Mouse (Mus musculus) liver, embryonic 15.5 days (tissue): ENCODE results near the gene Baz1a. TPM values are rescaled to one million over a fixed set of nuclear protein-coding genes. Genes with fewer than 3 reads are reported as not detected.

Experiments
- ATAC-seq: fragments of 200-750 bp; cut with Nextera tagmentation; 2 replicates; pipeline ENCODE4 v1.8.0; 2017; ENCODE audit warnings: moderate number of reproducible peaks, mild to moderate bottlenecking, moderate library complexity; ENCODE audit not compliant: insufficient read depth
- H3K27ac ChIP-seq: fragments of 300-500 bp; sonication (generic); replicated peaks from 2 replicates; pipeline ENCODE4 v1.5.1; 2015; ENCODE audit warnings: mild to moderate bottlenecking, inconsistent platforms
- H3K27me3 ChIP-seq: fragments of 300-500 bp; sonication (generic); 2 replicates; pipeline ENCODE4 v1.6.1; 2015; ENCODE audit warnings: mild to moderate bottlenecking, inconsistent platforms
- H3K36me3 ChIP-seq: fragments of 300-500 bp; sonication (generic); replicated peaks from 2 replicates; pipeline ENCODE4 v1.6.1; 2015; ENCODE audit warnings: moderate library complexity, mild to moderate bottlenecking, inconsistent platforms
- H3K4me1 ChIP-seq: fragments of 300-500 bp; sonication (generic); replicated peaks from 2 replicates; pipeline ENCODE4 v1.6.1; 2015; ENCODE audit warnings: inconsistent platforms
- H3K4me2 ChIP-seq: fragments of 300-500 bp; sonication (generic); 2 replicates; pipeline ENCODE4 v1.6.1; 2015; ENCODE audit warnings: moderate library complexity, mild to moderate bottlenecking, inconsistent platforms
- H3K4me3 ChIP-seq: fragments of 300-500 bp; sonication (generic); replicated peaks from 2 replicates; pipeline ENCODE4 v1.5.1; 2015; ENCODE audit warnings: mild to moderate bottlenecking, inconsistent platforms
- H3K9ac ChIP-seq: fragments of 300-500 bp; sonication (generic); 2 replicates; pipeline ENCODE4 v1.6.1; 2015; ENCODE audit warnings: moderate library complexity, mild to moderate bottlenecking, inconsistent platforms
- H3K9me3 ChIP-seq: fragments of 300-500 bp; sonication (generic); replicated peaks from 2 replicates; pipeline ENCODE4 v1.6.1; 2016; ENCODE audit warnings: inconsistent platforms
- WGBS: fragments of 180-500 bp; shearing (Covaris S2); methylation state at CpG from one replicate; pipeline ENCODE4 v1.1.7; 2015; ENCODE audit warnings: mixed read lengths; ENCODE audit not compliant: insufficient replicate concordance; 5-methylcytosine and 5-hydroxymethylcytosine counted together
- polyA plus RNA-seq: library from polyadenylated mRNA; unstranded; fragments of >200 nt; fragmentation: Nextera tagmentation; extraction: Ambion mirVana; gene quantifications from 2 replicates; pipeline ENCODE4 v1.2.1, GENCODE M21; 2015

The Baz1a gene
- polyA plus RNA-seq, 1 experiment from 2014 or later = 28.8 TPM

DNA sequence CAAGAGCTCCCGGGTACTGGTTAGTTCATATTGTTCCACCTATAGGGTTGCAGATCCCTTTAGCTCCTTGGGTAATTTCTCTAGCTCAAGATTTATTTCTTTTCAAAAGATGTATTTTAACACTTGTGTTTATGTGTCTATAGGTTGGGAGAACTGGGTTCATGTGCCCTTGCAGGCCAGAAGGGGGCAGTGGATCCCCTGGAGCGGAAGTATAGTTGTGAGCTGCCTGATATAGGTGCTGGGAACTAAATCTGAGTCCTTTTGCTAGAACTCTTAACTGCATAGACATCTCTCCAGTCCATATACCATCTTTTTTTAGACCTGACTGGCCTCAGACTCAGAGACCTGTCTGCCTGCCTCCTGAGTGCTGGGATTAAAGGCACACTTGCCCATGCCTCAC is 123.7 kb downstream of the Baz1a start:
- H3K27ac ChIP-seq = no peak overlapping the region
- 88% methylated on average over 2 of the region's 2 CpGs for WGBS
- H3K27me3 ChIP-seq = no peaks in the 10 kb centered on the region
- no peak for ATAC-seq
- H3K4me3 ChIP-seq = no peak overlapping the region
- H3K36me3 ChIP-seq = peaks cover 28% of the 10 kb centered on the region
- H3K4me2 ChIP-seq = no peak overlapping the region
- H3K9me3 ChIP-seq = no peaks in the 10 kb centered on the region
- no peaks in the 10 kb centered on the region for H3K4me1 ChIP-seq
- H3K9ac ChIP-seq = no peak overlapping the region

DNA sequence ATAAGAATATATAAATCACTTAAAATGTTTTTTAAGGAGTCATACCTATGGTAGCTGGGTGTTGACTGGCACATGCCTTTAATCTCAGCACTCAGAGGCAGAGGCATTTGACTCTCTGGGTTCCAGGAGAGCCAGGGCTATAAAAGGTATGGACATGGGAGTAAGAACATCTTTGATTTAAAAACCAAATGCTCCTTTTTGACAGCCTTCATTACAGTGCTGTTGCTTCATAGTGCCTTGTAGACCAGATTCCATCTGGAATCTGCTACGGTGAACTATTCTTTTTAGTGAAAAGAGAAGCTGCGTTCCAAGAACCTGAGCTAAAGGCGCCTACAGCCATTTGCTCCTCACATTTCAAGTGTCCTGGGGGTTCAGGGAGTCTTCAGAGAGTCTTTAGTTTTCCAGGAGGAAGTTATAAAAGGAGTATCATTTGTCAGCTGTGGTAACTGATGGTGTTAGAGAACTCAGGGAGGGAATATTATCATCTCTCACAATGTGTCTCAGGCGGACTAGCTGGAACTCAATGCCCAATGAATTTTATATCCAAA is 126.5 kb downstream of the Baz1a start:
- H3K9me3 ChIP-seq = no peaks in the 10 kb centered on the region
- H3K4me1 ChIP-seq = no peaks in the 10 kb centered on the region
- ATAC-seq = no peak
- H3K27ac ChIP-seq = no peak overlapping the region
- peaks cover 15% of the 10 kb centered on the region for H3K36me3 ChIP-seq
- 77% methylated on average over 4 of the region's 4 CpGs for WGBS
- H3K27me3 ChIP-seq = no peaks in the 10 kb centered on the region
- H3K4me3 ChIP-seq = no peak overlapping the region
- no peak overlapping the region for H3K4me2 ChIP-seq
- no peak overlapping the region for H3K9ac ChIP-seq

DNA sequence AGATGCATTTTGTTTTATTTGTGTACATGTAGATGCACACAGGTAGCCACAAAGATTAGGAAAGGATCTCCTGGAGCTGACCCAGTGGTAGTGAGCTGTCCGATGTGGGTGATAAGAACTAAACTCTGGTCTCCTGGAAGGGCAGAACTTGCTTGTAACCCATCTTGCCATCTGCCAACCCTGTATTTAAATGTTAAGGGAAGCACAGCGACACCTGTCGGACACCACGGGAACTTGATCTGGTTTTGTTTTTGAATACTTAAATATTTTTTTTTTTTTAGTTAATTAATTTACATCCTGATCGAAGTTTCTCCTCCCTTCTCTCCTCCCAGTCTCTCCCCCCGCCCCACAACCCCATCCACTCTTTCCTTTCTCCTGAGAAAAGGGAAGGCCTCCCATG is 134.5 kb downstream of the Baz1a start:
- Histone ChIP-seq H3K4me2 (no peak overlapping the region), H3K36me3 (no peaks in the 10 kb centered on the region), H3K4me1 (no peaks in the 10 kb centered on the region), H3K9me3 (no peaks in the 10 kb centered on the region), H3K27ac (no peak overlapping the region), H3K4me3 (no peak overlapping the region), H3K27me3 (no peaks in the 10 kb centered on the region), H3K9ac (no peak overlapping the region)
- no peak for ATAC-seq
- under 1% methylated on average over 6 of the region's 6 CpGs for WGBS

DNA sequence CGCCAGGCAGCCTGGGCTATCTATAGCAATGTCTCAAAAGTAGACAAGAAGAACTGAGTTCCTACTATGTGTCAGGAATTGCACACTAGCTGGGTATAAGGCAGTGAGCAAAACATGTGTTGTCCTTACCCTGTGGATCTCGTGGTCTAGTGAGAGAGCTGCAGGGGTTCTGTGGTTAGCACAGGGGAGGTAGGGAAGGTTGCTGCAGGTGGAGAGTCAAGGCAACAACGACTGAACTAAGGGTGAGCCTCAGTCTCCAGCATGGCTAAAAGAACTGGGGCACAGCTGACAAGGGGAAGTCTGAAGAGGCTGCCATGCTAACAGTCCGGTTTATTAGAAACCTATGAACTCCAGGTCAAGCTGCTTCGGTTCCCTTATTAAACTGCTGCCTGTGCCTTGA is 134.9 kb downstream of the Baz1a start:
- Histone ChIP-seq H3K9me3 (no peaks in the 10 kb centered on the region), H3K36me3 (no peaks in the 10 kb centered on the region), H3K27ac (no peak overlapping the region), H3K27me3 (no peaks in the 10 kb centered on the region), H3K4me2 (no peak overlapping the region), H3K4me3 (no peak overlapping the region), H3K4me1 (no peaks in the 10 kb centered on the region), H3K9ac (no peak overlapping the region)
- ATAC-seq = no peak
- 47% methylated on average over 5 of the region's 5 CpGs for WGBS

DNA sequence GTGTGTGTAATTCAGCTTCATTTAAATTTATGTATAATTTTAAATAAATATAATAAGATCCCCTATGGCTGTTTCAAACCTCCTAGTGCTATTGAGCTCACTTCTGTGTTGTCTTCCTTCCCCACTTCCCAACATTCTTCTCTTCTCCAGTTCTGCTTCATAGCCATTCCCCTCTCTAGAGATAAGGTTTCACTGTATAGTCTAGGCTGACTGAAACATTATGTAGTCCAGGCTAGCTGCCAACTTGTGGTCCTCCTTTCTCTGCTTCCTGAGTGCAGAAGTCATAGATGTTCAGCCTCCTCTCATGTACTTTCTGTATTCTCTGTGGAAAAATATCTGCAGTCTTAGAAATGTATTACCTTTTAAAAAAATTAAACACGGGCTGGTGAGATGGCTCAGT is 136.3 kb downstream of the Baz1a start:
- Histone ChIP-seq H3K9ac (no peak overlapping the region), H3K4me3 (no peak overlapping the region), H3K27me3 (no peaks in the 10 kb centered on the region), H3K4me1 (no peaks in the 10 kb centered on the region), H3K9me3 (no peaks in the 10 kb centered on the region), H3K36me3 (no peaks in the 10 kb centered on the region), H3K27ac (no peak overlapping the region), H3K4me2 (no peak overlapping the region)
- no peak for ATAC-seq
- 46% methylated on average over 1 of the region's 1 CpGs for WGBS

DNA sequence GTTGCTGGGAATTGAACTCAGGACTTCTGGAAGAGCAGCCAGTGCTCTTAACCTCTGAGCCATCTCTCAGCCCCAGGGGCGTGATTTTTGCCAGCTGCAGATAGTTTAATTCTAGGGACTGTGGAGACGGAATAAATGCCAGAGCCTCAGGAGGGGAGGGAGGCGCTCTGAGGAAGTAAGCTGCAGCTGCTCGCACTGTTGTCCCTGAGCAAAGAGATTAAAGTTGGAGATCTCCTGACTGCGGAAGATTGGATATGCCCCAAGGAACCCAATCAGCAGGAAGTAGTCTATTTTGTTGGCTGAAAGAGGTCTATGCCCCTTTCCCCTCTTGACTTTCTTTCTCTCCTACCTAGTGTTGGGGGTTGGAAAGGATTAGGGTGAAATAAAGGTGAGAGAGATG is 137.3 kb downstream of the Baz1a start:
- H3K4me2 ChIP-seq = no peak overlapping the region
- H3K36me3 ChIP-seq = no peaks in the 10 kb centered on the region
- no peak overlapping the region for H3K27ac ChIP-seq
- no peaks in the 10 kb centered on the region for H3K9me3 ChIP-seq
- no peaks in the 10 kb centered on the region for H3K4me1 ChIP-seq
- WGBS = 30% methylated on average over 5 of the region's 5 CpGs
- no peak overlapping the region for H3K4me3 ChIP-seq
- H3K27me3 ChIP-seq = no peaks in the 10 kb centered on the region
- no peak overlapping the region for H3K9ac ChIP-seq
- no peak for ATAC-seq

DNA sequence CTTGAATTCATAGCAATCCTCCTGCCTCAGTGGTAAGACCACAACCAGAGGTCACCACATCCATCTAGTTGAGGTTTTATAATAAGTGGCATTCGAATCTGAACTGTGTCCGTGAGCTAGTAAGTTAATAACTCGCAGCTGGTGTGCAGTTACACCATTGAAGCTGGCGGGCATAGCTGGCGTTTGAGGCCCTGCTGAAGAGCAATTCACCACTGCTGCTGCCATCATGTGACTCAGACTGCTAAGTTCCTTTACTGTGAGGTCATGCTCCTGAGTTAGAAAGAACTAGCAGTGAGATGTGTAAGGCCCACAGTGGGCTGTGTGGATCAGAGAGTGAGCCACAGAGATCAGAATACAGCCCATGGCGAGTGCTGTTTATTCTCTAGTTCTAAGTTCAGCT is 139.4 kb downstream of the Baz1a start:
- Histone ChIP-seq H3K4me3 (no peak overlapping the region), H3K9ac (no peak overlapping the region), H3K36me3 (no peaks in the 10 kb centered on the region), H3K27ac (no peak overlapping the region), H3K4me2 (no peak overlapping the region), H3K9me3 (no peaks in the 10 kb centered on the region), H3K27me3 (no peaks in the 10 kb centered on the region), H3K4me1 (no peaks in the 10 kb centered on the region)
- WGBS = 67% methylated on average over 6 of the region's 6 CpGs
- ATAC-seq = no peak

DNA sequence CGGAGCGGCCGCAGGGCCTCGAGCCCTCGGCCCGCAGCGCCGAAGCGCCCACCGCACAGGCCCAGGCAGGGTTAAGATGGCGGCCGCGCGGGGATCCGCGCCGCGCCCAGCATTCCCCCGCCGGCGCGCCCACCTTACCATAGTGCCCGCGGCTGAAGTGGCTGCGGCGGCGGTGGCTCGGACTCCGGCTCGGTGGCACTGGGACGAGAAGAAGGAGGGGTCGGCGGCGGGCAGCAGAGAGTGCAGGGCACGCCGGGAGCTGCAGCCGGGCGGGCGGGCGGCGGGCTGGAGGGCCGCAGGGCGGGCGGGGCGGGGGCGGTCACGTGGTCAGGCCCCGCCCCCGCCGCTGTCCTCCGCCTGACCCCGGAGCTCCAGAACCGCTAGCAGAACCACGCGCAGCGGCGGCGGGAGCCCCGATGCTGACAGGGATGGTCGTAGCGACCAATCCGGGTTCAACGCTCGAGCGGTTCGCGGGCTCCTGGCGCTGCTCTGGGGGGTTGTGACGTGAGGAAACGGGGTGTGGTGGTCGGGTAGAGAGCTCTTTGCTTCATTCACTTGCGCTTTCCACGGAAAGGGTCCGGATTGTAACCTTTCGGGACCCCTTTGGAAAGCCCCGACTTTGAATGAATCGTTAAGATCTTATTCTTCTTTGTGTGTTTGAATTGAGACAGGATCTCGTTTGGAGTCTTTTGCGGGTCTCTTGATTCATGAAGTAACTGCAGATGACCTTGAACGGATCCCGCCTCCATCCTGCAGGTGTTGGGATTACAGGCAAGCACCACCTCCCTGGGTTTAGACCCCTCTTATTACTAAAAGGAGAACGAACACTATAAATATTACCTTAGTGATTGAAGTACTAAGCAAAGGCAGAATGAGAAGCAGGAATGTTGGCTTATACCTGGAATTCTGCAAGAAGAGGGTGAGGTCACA is 151.3 kb downstream of the Baz1a start, which contains the start of gene Cfl2:
TSS of gene Cfl2 (minus strand) at position 272 of the 930 bp plus-strand sequence.
- WGBS = under 1% methylated on average over 70 of the region's 82 CpGs
- Histone ChIP-seq H3K36me3 (peaks cover 16% of the 10 kb centered on the region), H3K27ac (peak within 1 kb of the TSS; percentile 93), H3K9me3 (no peaks in the 10 kb centered on the region), H3K9ac (peak within 1 kb of the TSS; percentile 99), H3K4me1 (peaks cover 19% of the 10 kb centered on the region), H3K4me2 (peak within 1 kb of the TSS; percentile 93), H3K27me3 (no peaks in the 10 kb centered on the region), H3K4me3 (peak within 1 kb of the TSS; percentile 97)
- ATAC-seq = peak; percentile 88

DNA sequence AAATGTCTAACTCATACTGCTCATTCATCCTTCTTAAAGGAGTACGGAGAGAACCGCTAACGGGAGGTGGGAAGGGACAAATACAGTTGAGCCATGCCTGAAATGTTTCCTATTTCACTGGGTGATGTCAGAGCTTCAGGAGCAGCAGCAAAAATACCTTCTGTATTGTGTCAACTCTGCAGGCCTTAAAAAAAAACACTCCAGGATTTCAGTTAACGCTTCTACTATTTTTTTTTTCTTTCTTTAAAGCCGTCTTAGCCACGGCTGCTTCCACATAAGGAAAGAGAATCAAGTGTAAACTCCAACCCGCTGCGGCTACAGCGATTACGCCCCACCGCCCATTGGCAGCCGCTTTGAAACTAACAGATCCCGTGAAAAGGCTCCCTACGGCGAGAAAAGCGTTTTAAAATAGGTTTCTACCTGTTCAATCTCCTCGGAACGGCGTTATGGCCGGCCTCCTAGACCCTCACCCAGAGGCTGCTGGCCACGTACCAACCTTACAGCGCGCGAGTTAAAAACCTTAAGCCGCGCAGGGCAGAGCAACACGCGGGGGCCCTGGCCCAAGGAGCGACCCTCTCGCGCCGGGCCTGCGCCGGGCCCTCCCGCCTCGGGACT is 152.1 kb downstream of the Baz1a start:
- Histone ChIP-seq H3K36me3 (peaks cover 24% of the 10 kb centered on the region), H3K27me3 (no peaks in the 10 kb centered on the region), H3K9me3 (no peaks in the 10 kb centered on the region), H3K4me2 (peak overlapping the region; percentile 93), H3K27ac (peak overlapping the region; percentile 93), H3K4me1 (peaks cover 19% of the 10 kb centered on the region), H3K9ac (peak overlapping the region; percentile 99), H3K4me3 (peak overlapping the region; percentile 97)
- whole genome bisulfite sequencing = 0% methylated on average over 36 of the region's 36 CpGs
- peak; percentile 42 for ATAC-seq

DNA sequence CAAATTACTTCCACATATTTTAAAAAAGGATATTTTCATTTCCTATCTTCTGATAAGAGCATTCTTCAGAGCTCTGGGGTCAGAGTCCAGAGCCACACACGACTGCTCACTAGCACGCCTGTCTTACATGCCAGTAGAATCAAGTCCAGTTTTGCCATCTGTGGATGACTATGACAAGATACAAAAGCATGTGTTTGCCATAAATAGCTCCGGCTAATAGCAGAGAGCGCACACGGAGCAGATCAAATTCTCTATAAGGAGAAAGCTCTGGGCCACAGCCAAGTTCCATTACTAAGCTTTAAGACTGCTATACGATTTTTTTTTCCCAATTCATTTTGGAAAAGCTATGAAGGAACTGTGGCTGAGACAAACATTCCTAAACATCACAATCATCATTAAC is 154.6 kb downstream of the Baz1a start:
- 75% methylated on average over 6 of the region's 6 CpGs for WGBS
- H3K27ac ChIP-seq = no peak overlapping the region
- H3K4me3 ChIP-seq = no peak overlapping the region
- no peak overlapping the region for H3K4me2 ChIP-seq
- no peak for ATAC-seq
- H3K4me1 ChIP-seq = peaks cover 19% of the 10 kb centered on the region
- H3K27me3 ChIP-seq = no peaks in the 10 kb centered on the region
- H3K36me3 ChIP-seq = peaks cover 30% of the 10 kb centered on the region
- no peaks in the 10 kb centered on the region for H3K9me3 ChIP-seq
- H3K9ac ChIP-seq = no peak overlapping the region

DNA sequence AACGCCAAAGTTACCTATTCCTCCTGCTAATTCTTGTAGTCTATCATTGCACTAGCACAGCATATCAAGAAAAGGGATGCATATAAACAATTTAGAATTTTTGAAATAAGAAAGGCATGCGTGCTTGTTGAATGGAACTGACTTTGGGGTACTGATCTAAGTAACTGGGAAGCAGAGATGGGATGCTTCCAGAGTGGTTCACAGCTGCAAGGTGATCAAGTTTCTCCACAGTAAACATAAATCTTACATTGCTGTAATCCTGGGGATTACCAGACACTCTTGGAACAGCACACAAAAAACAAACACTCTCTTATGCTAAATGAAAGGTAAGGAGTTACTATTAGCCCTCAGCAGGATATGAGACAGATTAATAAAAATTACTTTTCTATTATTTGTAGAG is 163.6 kb downstream of the Baz1a start:
- ATAC-seq = no peak

More for the DNA sequence above, 163.6 kb downstream of the Baz1a start:
- Histone ChIP-seq H3K27ac (no peak overlapping the region), H3K4me3 (no peak overlapping the region), H3K4me2 (no peak overlapping the region), H3K9me3 (no peaks in the 10 kb centered on the region), H3K4me1 (no peaks in the 10 kb centered on the region), H3K9ac (no peak overlapping the region), H3K36me3 (no peaks in the 10 kb centered on the region), H3K27me3 (no peaks in the 10 kb centered on the region)
- 78% methylated on average over 2 of the region's 2 CpGs for WGBS
